Mouse (Mus musculus): ENCODE data around the gene Akr7a5.

Gene Akr7a5

GRCm38 (mm10) chr4:139310171-139310898, at the start of gene Akr7a5, which contains the start of gene Pqlc2:
TSS of gene Akr7a5 (plus strand) at chr4:139310744.
TSS of gene Pqlc2 (minus strand) at chr4:139310708.
- peak; percentile 96 for DNase-seq (ENCODE audit: inconsistent ontology term)

GRCm38 (mm10) chr4:139262981-139263380, 47.6 kb upstream of the Akr7a5 start:
- DNase-seq (ENCODE audit: inconsistent ontology term), result no peak

GRCm38 (mm10) chr4:139265783-139266499, 44.6 kb upstream of the Akr7a5 start:
- no peak for DNase-seq (ENCODE audit: inconsistent ontology term)

- no peak for DNase-seq (ENCODE audit: inconsistent ontology term)
Measured at GRCm38 (mm10) chr4:139266500-139266865, 44.1 kb upstream of the Akr7a5 start.

- DNase-seq (ENCODE audit: inconsistent ontology term), result no peak
Measured at GRCm38 (mm10) chr4:139267335-139267734, 43.2 kb upstream of the Akr7a5 start.

GRCm38 (mm10) chr4:139268242-139268641, 42.3 kb upstream of the Akr7a5 start:
- no peak for DNase-seq (ENCODE audit: inconsistent ontology term)

- DNase-seq (ENCODE audit: inconsistent ontology term), result no peak
Measured at GRCm38 (mm10) chr4:139270168-139270567, 40.4 kb upstream of the Akr7a5 start.

- DNase-seq (ENCODE audit: inconsistent ontology term), result no peak
Measured at GRCm38 (mm10) chr4:139271562-139271961, 39.0 kb upstream of the Akr7a5 start.

- DNase-seq (ENCODE audit: inconsistent ontology term), result no peak
Measured at GRCm38 (mm10) chr4:139272951-139273680, 37.4 kb upstream of the Akr7a5 start.

GRCm38 (mm10) chr4:139274573-139274972, 36.0 kb upstream of the Akr7a5 start:
- DNase-seq (ENCODE audit: inconsistent ontology term), result no peak

GRCm38 (mm10) chr4:139276411-139276810, 34.1 kb upstream of the Akr7a5 start:
- no peak for DNase-seq (ENCODE audit: inconsistent ontology term)

- no peak for DNase-seq (ENCODE audit: inconsistent ontology term)
Measured at GRCm38 (mm10) chr4:139280530-139280929, 30.0 kb upstream of the Akr7a5 start.

GRCm38 (mm10) chr4:139281791-139282345, 28.7 kb upstream of the Akr7a5 start:
- DNase-seq (ENCODE audit: inconsistent ontology term), result no peak

GRCm38 (mm10) chr4:139282955-139283417, 27.6 kb upstream of the Akr7a5 start:
- DNase-seq (ENCODE audit: inconsistent ontology term), result no peak

GRCm38 (mm10) chr4:139284877-139285276, 25.7 kb upstream of the Akr7a5 start:
- DNase-seq (ENCODE audit: inconsistent ontology term), result no peak

GRCm38 (mm10) chr4:139286234-139286633, 24.3 kb upstream of the Akr7a5 start:
- DNase-seq (ENCODE audit: inconsistent ontology term), result no peak

GRCm38 (mm10) chr4:139287122-139287863, 23.3 kb upstream of the Akr7a5 start:
- peak; percentile 86 for DNase-seq (ENCODE audit: inconsistent ontology term)

GRCm38 (mm10) chr4:139289017-139289416, 21.5 kb upstream of the Akr7a5 start:
- peak; percentile 49 for DNase-seq (ENCODE audit: inconsistent ontology term)

GRCm38 (mm10) chr4:139291099-139291498, 19.4 kb upstream of the Akr7a5 start:
- no peak for DNase-seq (ENCODE audit: inconsistent ontology term)

GRCm38 (mm10) chr4:139292038-139292437, 18.5 kb upstream of the Akr7a5 start:
- no peak for DNase-seq (ENCODE audit: inconsistent ontology term)

GRCm38 (mm10) chr4:139297566-139297965, 13.0 kb upstream of the Akr7a5 start:
- DNase-seq (ENCODE audit: inconsistent ontology term), result no peak
